Mouse (Mus musculus) hindbrain, embryonic 16.5 days (tissue): ENCODE data around the gene Smco2. TPM values are rescaled to one million over a fixed set of nuclear protein-coding genes. Genes with fewer than 3 reads are reported as not detected.

Experiments used
- ATAC-seq: fragments of 200-750 bp; cut with Nextera tagmentation; 2 replicates; pipeline ENCODE4 v1.8.0; 2017; ENCODE audit warnings: moderate TSS enrichment, moderate library complexity
- H3K27ac ChIP-seq: fragments of 300-500 bp; sonication (generic); 2 replicates; pipeline ENCODE4 v1.5.1; 2014; ENCODE audit warnings: low read depth, mild to moderate bottlenecking, control low read depth, low read length, moderate library complexity
- H3K27me3 ChIP-seq: fragments of 300-500 bp; sonication (generic); replicated peaks from 2 replicates; pipeline ENCODE4 v1.6.1; 2014; ENCODE audit warnings: low read length; ENCODE audit not compliant: control insufficient read depth, insufficient read depth
- H3K36me3 ChIP-seq: fragments of 300-500 bp; sonication (generic); 2 replicates; pipeline ENCODE4 v1.6.1; 2014; ENCODE audit warnings: mild to moderate bottlenecking, low read length, moderate library complexity, mixed read lengths; ENCODE audit not compliant: control insufficient read depth, insufficient read depth
- H3K4me1 ChIP-seq: fragments of 300-500 bp; sonication (generic); 2 replicates; pipeline ENCODE4 v1.6.1; 2014; ENCODE audit warnings: low read depth, low read length; ENCODE audit not compliant: control insufficient read depth, insufficient read depth
- H3K4me2 ChIP-seq: fragments of 300-500 bp; sonication (generic); 2 replicates; pipeline ENCODE4 v1.6.1; 2014; ENCODE audit warnings: mild to moderate bottlenecking, low read length, control low read depth, moderate library complexity
- H3K4me3 ChIP-seq: fragments of 300-500 bp; sonication (generic); 2 replicates; pipeline ENCODE4 v1.5.1; 2014; ENCODE audit warnings: mild to moderate bottlenecking, low read length, control low read depth, moderate library complexity
- H3K9ac ChIP-seq: fragments of 300-500 bp; sonication (generic); 2 replicates; pipeline ENCODE4 v1.6.1; 2014; ENCODE audit warnings: low read depth, mild to moderate bottlenecking, control low read depth, low read length, moderate library complexity
- H3K9me3 ChIP-seq: fragments of 300-500 bp; sonication (generic); 2 replicates; pipeline ENCODE4 v1.6.1; 2014; ENCODE audit warnings: mild to moderate bottlenecking, low read length, moderate library complexity; ENCODE audit not compliant: control insufficient read depth
- WGBS: fragments of 180-500 bp; shearing (Covaris S2); extraction: QIAGEN DNeasy Blood & Tissue Kit; methylation state at CpG from one replicate; pipeline ENCODE4 v1.1.7; 2014; 5-methylcytosine and 5-hydroxymethylcytosine counted together
- polyA plus RNA-seq: library from polyadenylated mRNA; unstranded; fragments of >200 nt; fragmentation: Nextera tagmentation; extraction: Ambion mirVana; gene quantifications from 2 replicates; pipeline ENCODE4 v1.2.1, GENCODE M21; 2015

Smco2 gene
- polyA plus RNA-seq, 1 experiment from 2014 or later, result not detected

DNA sequence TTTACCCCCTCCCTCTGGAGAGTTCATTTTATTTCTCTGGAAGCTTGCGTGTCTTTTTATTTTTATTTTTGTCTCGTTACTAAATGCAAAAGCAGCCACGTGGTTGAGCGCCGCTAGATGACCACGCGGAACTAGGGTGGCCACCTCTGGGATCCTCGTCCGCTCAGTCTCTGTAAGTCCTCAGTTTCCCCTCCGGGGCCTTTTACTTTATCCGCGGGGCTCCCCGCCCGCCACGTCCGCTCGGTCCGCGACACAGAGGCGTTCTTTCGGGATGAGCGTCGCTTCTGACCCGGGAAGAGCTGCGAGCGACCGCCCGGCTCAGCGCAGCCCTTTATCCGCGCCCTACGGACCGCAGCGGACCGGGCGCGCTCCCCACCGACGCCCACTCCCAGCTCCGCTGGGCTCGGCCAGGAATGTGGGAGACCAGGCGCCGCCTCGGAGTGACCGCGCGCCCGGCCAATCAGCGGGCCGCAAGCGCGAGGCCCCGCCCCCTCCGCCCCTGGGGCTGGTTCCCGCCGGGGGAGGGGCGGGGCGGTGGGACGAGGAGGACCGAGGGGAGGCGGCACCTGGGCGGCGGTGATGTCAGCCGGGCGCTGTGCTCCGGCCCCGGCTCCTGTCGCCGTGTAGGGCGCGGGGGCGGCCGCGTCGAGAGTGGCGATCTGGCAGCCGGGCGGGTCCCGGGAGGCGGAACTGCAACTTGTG lies 38.2 kb downstream of the Smco2 start, which contains the start of gene Ppfibp1:
TSS of gene Ppfibp1 (plus strand) at position 530 of the 702 bp plus-strand sequence.
- peak within 1 kb of the TSS; percentile 44; the same call in 1 of the 2 replicates for H3K27ac ChIP-seq
- H3K4me1 ChIP-seq, result no peaks in the 10 kb centered on the region; the same call in none of the 2 replicates
- H3K9ac ChIP-seq, result peak within 1 kb of the TSS; percentile 74
- H3K36me3 ChIP-seq, result no peaks in the 10 kb centered on the region
- peak within 1 kb of the TSS; percentile 85 for H3K4me3 ChIP-seq
- H3K9me3 ChIP-seq, result no peaks in the 10 kb centered on the region
- ATAC-seq, result peak; percentile 96
- H3K27me3 ChIP-seq, result no peaks in the 10 kb centered on the region
- under 1% methylated on average over 68 of the region's 80 CpGs for WGBS
- H3K4me2 ChIP-seq, result peak within 1 kb of the TSS; percentile 73

DNA sequence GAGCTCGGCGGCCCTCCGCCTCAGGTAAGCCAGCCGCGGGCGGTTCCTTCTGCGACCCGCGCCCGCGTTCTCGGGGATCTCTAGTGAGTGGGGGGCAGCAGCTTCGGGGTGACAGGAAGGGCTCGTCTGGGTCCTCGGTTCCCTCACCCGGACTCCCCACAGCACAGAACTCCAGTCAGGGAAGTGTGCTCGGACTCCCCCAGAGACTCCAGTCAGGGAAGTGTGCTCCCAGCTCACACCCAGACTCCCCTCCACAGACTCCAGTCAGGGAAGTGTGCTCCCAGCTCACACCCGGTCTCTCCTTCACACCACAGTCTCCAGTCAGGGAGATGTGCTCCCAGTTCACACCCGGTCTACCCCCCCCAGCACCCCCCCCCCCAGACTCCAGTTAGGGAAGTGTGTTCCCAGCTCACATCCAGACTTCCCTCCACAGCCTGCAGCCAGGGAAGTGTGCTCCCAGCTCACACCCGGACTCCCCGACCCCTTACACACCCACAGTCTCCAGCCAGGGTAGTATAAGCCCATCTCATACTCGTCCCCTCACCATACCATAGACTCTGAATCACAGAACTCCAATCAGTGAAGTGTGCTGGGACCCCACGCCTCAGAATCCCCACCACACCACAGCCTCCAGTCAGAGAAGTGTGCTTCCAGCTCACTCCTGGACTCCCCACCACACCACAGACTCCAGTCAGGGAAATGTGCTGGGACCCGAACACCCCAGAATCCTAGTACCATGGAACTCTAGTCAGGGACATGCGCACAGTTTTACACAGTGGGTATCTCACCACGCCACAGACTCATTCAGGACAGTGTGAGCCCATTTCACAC lies 39.0 kb downstream of the Smco2 start:
- peak overlapping the region; percentile 44; the same call in 1 of the 2 replicates for H3K27ac ChIP-seq
- no peaks in the 10 kb centered on the region; the same call in none of the 2 replicates for H3K4me1 ChIP-seq
- peak overlapping the region; percentile 85 for H3K4me3 ChIP-seq
- peak overlapping the region; percentile 74 for H3K9ac ChIP-seq
- peak overlapping the region; percentile 73 for H3K4me2 ChIP-seq
- H3K27me3 ChIP-seq, result no peaks in the 10 kb centered on the region
- H3K36me3 ChIP-seq, result no peaks in the 10 kb centered on the region
- WGBS, result 8% methylated on average over 24 of the region's 26 CpGs
- no peaks in the 10 kb centered on the region for H3K9me3 ChIP-seq
- peak; percentile 67 for ATAC-seq

DNA sequence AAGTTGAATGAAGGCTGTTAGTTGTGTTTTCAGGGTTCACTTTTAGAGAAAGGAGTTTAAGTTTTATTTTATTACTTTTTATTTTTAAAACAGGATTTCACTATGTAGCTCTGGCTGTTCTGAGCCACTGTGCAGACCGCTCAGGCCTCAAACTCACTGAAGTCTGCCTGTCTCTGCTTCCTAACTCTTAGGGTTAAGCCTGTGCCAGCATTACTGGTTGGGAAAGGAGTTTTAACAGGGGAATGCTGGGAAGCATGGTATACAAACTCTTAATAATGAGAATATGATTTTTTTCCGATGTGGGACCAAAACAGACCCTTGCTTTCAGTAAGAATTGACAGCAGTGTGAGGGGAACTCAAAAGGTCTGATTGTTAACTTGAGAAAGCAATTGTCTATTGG lies 40.3 kb downstream of the Smco2 start:
- Histone ChIP-seq H3K9ac (no peak overlapping the region), H3K4me3 (no peak overlapping the region), H3K9me3 (no peaks in the 10 kb centered on the region), H3K27ac (no peak overlapping the region), H3K36me3 (no peaks in the 10 kb centered on the region), H3K4me2 (no peak overlapping the region; the same call in 1 of the 2 replicates), H3K27me3 (no peaks in the 10 kb centered on the region), H3K4me1 (no peaks in the 10 kb centered on the region; the same call in none of the 2 replicates)
- 63% methylated on average over 2 of the region's 2 CpGs for WGBS
- no peak for ATAC-seq

DNA sequence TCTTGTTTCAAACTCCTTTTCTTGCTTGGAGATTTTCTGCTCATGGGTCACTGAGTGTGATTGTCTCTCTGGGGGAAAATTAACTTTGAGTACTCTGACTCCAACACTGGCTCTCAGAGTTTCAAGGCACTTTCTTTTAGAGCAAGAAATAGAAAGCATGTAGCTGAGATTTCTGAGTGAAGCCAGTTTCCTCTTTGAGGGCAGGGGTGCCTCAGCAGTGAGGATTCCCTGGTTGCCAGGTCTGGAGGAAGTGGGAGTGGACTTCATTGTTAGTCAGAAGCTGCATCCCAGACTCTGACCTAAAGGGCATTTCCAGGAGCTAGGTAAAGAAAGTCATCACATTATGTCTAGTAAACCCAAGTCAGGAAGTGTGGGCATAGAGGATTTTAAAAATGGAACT lies 40.7 kb downstream of the Smco2 start:
- H3K9ac ChIP-seq, result no peak overlapping the region
- H3K9me3 ChIP-seq, result no peaks in the 10 kb centered on the region
- no peak overlapping the region for H3K27ac ChIP-seq
- no peaks in the 10 kb centered on the region for H3K27me3 ChIP-seq
- no peaks in the 10 kb centered on the region; the same call in none of the 2 replicates for H3K4me1 ChIP-seq
- ATAC-seq, result no peak
- H3K4me2 ChIP-seq, result peak overlapping the region; percentile 21
- H3K4me3 ChIP-seq, result no peak overlapping the region
- H3K36me3 ChIP-seq, result no peaks in the 10 kb centered on the region

DNA sequence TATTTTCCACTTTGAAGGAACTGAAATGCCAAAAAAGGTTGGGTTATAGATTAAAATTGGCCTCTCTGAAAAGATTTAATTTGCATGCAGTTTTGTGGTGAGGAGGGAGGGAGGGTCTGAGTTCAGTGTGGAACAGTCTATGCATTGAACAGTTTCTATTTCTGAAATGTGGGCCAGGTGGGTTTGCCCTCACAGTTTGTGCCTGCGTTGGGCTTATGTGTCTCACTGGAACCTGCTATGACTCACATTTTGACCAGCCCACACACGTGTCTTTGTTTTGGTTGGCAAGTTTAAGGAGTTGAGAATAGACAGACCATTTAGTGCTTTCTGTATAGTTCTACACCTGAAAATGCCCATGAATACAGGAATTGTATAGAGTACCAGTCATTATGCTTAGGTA lies 44.0 kb downstream of the Smco2 start:
- H3K4me3 ChIP-seq, result no peak overlapping the region
- H3K9ac ChIP-seq, result no peak overlapping the region
- no peak overlapping the region for H3K4me2 ChIP-seq
- no peak for ATAC-seq
- no peaks in the 10 kb centered on the region for H3K36me3 ChIP-seq
- no peaks in the 10 kb centered on the region for H3K4me1 ChIP-seq
- H3K9me3 ChIP-seq, result no peaks in the 10 kb centered on the region
- H3K27me3 ChIP-seq, result no peaks in the 10 kb centered on the region
- no peak overlapping the region for H3K27ac ChIP-seq
- WGBS, result 78% methylated on average over 2 of the region's 2 CpGs

DNA sequence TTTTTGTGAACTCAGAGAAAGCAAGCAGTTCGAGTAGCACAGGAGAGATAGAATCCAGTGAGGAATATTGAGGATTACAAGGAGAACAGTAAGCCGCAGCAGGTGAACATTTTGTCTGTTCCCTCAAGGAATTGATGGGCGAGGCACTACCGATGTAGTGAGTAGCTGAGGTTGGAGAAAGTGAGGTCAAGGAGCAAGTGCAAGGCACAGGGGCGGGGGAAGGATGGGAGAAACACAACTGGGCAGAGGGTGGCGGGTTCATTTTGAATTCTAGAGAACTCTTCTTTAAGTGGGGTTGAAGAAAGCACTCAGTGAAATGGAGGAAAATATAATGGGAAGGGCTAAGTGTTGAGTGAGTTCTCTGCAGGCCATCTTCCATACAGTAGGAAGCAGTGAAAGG lies 48.8 kb downstream of the Smco2 start:
- Histone ChIP-seq H3K4me3 (no peak overlapping the region), H3K4me2 (no peak overlapping the region), H3K9me3 (no peaks in the 10 kb centered on the region), H3K4me1 (no peaks in the 10 kb centered on the region), H3K36me3 (no peaks in the 10 kb centered on the region), H3K27ac (no peak overlapping the region), H3K27me3 (no peaks in the 10 kb centered on the region), H3K9ac (no peak overlapping the region)
- ATAC-seq, result no peak
- 85% methylated on average over 6 of the region's 6 CpGs for WGBS

DNA sequence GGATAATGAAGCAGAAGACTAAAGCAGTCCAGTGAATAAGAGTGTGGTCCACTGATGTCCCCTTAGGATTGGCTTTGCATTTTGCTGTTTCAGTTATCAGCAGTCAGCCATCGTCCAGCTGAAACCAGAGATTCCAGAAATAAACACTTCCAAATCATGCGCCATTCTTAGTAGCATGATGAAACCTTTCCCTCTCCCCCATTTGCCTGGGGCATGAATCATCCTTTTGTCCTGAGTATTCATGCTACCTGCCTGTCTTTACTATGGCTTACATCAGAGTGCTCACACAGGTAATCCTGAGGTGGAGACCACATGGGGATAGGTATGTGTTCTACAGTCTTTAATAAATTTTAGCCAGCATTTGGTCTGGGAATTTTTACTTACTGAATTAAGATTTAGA lies 49.7 kb downstream of the Smco2 start:
- no peaks in the 10 kb centered on the region for H3K9me3 ChIP-seq
- H3K4me3 ChIP-seq, result no peak overlapping the region
- no peaks in the 10 kb centered on the region for H3K36me3 ChIP-seq
- no peak overlapping the region for H3K4me2 ChIP-seq
- no peak overlapping the region for H3K27ac ChIP-seq
- H3K27me3 ChIP-seq, result no peaks in the 10 kb centered on the region
- 93% methylated on average over 2 of the region's 2 CpGs for WGBS
- ATAC-seq, result no peak
- no peak overlapping the region for H3K9ac ChIP-seq
- H3K4me1 ChIP-seq, result no peaks in the 10 kb centered on the region

DNA sequence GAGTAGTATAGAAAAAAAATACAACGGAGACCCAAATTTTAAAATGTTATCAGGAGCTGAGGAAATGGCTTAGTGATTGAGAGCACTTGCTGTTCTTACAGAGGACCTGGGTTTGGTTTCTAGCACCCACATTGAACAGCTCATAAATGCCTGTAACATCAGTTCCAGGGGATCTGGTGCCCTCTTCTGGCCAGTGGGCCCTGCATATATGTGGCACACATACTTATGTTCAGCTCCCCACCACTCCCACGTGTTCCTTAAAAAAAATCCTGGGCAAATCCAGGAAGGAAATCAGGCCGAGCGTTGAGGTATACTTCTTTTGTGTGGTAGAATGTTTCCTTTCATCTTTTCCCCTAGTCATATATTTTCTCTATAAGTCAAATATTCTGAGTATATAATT lies 52.0 kb downstream of the Smco2 start:
- no peaks in the 10 kb centered on the region for H3K36me3 ChIP-seq
- H3K27ac ChIP-seq, result no peak overlapping the region
- H3K4me2 ChIP-seq, result no peak overlapping the region
- no peaks in the 10 kb centered on the region for H3K27me3 ChIP-seq
- H3K4me3 ChIP-seq, result no peak overlapping the region
- no peak overlapping the region for H3K9ac ChIP-seq
- no peak for ATAC-seq
- WGBS, result 93% methylated on average over 4 of the region's 4 CpGs
- no peaks in the 10 kb centered on the region for H3K4me1 ChIP-seq
- no peaks in the 10 kb centered on the region for H3K9me3 ChIP-seq

DNA sequence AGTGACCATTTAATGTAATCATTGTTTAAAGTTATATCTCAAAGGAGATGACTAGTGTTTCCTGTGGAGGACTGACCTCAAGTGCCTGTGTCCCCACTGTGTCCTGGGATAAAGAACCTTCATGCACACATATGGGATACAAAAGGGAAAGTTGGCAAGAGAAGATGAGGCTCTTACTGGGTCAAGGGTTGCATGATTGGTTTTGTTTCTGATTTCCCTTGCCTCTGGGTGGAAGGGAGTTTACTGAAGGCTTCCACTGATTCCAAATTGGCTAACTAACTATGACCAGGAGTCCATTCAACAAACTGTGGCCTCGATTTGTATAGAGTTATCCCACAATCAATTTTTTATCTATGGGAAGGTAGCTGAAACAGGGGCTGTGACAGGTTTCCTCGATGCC lies 53.7 kb downstream of the Smco2 start:
- H3K4me2 ChIP-seq, result no peak overlapping the region
- H3K27ac ChIP-seq, result no peak overlapping the region
- no peaks in the 10 kb centered on the region for H3K4me1 ChIP-seq
- WGBS, result 86% methylated on average over 2 of the region's 2 CpGs
- H3K9me3 ChIP-seq, result no peaks in the 10 kb centered on the region
- H3K9ac ChIP-seq, result no peak overlapping the region
- no peak overlapping the region for H3K4me3 ChIP-seq
- H3K36me3 ChIP-seq, result no peaks in the 10 kb centered on the region
- ATAC-seq, result no peak
- no peaks in the 10 kb centered on the region for H3K27me3 ChIP-seq
